8 mouse cellular contexts compared by ENCODE assay signal in genomic region chr8:79680083-79680482, GRCm38 (mm10). TPM values are rescaled to one million over a fixed set of nuclear protein-coding genes. Genes with fewer than 3 reads are reported as not detected.
A peak's percentile ranks its signal among the peaks of the same experiment; 100 is the strongest.
DNase-seq lines count a peak whose midpoint lies in the region; ATAC-seq and TF ChIP-seq lines count a peak whose summit lies in the region.
"Not testable (repeated sequence)": the region's sequence is repeated elsewhere in the genome, so short reads cannot be mapped to it uniquely, and the experiment has no call there.

No protein-coding gene starts in this region.

- not testable (repeated sequence) for TF ChIP-seq EP300 in lung, postnatal 0 days (IDR thresholded peaks at IDR 0.05)

- not testable (repeated sequence) for H3K4me1 ChIP-seq in bone marrow, adult 2 months (ENCODE audit: control insufficient read depth, insufficient read depth, low read length); heart, embryonic 13.5 days; limb, embryonic 12.5 days (replicated peaks); lung, postnatal 0 days (ENCODE audit: insufficient read depth, low read depth, low read length); neural tube, embryonic 11.5 days (ENCODE audit: control insufficient read depth, insufficient read depth, low read length); thymus, adult 2 months (replicated peaks; ENCODE audit: control insufficient read depth, insufficient read depth, low read length)

- 13% methylated on average over 10 of the region's 10 CpGs for WGBS in bone marrow, adult 2 months
- 37% methylated on average over 10 of the region's 10 CpGs for WGBS in heart, embryonic 13.5 days
- WGBS in limb, embryonic 12.5 days: 50% methylated on average over 10 of the region's 10 CpGs
- WGBS in lung, postnatal 0 days: 29% methylated on average over 10 of the region's 10 CpGs
- WGBS in neural tube, embryonic 11.5 days: 48% methylated on average over 10 of the region's 10 CpGs
- 17% methylated on average over 10 of the region's 10 CpGs for WGBS in thymus, adult 2 months

- DNase-seq in induced T-regulatory cell, adult 2 months (ENCODE audit: low read depth): peak; percentile 28
- DNase-seq in lung, postnatal 0 days (ENCODE audit: low spot score); thymus, adult 2 months: not testable (repeated sequence)
- peak; percentile 14 for DNase-seq in neural tube, embryonic 11.5 days (ENCODE audit: low spot score)

- H3K9me3 ChIP-seq in heart, embryonic 13.5 days; limb, embryonic 12.5 days; lung, postnatal 0 days (ENCODE audit: low read length); neural tube, embryonic 11.5 days (ENCODE audit: control insufficient read depth, low read length): not testable (repeated sequence)

- not testable (repeated sequence) for H3K27ac ChIP-seq in bone marrow, adult 2 months (ENCODE audit: control insufficient read depth, insufficient read depth, low read depth, low read length, poor library complexity); heart, embryonic 13.5 days (replicated peaks); limb, embryonic 12.5 days; lung, postnatal 0 days (ENCODE audit: low read length); neural tube, embryonic 11.5 days (ENCODE audit: low read depth, low read length); thymus, adult 2 months (ENCODE audit: control insufficient read depth, insufficient read depth, low read length)

- peak overlapping the region; percentile 76 for H3K9ac ChIP-seq in heart, embryonic 13.5 days
- H3K9ac ChIP-seq in limb, embryonic 12.5 days (replicated peaks); lung, postnatal 0 days (replicated peaks; ENCODE audit: low read depth); neural tube, embryonic 11.5 days (ENCODE audit: low read length): not testable (repeated sequence)

- H3K27me3 ChIP-seq in heart, embryonic 13.5 days (replicated peaks); limb, embryonic 12.5 days; lung, postnatal 0 days (replicated peaks; ENCODE audit: insufficient read depth, low read length); neural tube, embryonic 11.5 days (ENCODE audit: control insufficient read depth, insufficient read depth, low read length); thymus, adult 2 months (ENCODE audit: control insufficient read depth, insufficient read depth, low read length): not testable (repeated sequence)

- peak; percentile 71; the same call in 1 of the 2 replicates for ATAC-seq in erythroblast, adult 5-6 weeks (replicated peaks; ENCODE audit: low FRiP score, poor library complexity, severe bottlenecking)
- not testable (repeated sequence) for ATAC-seq in heart, embryonic 13.5 days (ENCODE audit: extremely low read depth, insufficient number of reproducible peaks, low FRiP score, low TSS enrichment); limb, embryonic 12.5 days (ENCODE audit: insufficient number of reproducible peaks, insufficient read depth, low FRiP score, low TSS enrichment, low read depth); lung, postnatal 0 days; neural tube, embryonic 11.5 days (ENCODE audit: insufficient read depth, low FRiP score, low TSS enrichment)

- TF ChIP-seq POLR2A in bone marrow, adult 2 months (IDR thresholded peaks at IDR 0.05; ENCODE audit: borderline replicate concordance, control insufficient read depth, low read depth, low read length); thymus, adult 2 months (IDR thresholded peaks at IDR 0.05; ENCODE audit: control insufficient read depth, extremely low read depth, insufficient read depth, low read length, poor library complexity): not testable (repeated sequence)

- peak overlapping the region; percentile 81 for H3K4me2 ChIP-seq in heart, embryonic 13.5 days
- H3K4me2 ChIP-seq in limb, embryonic 12.5 days: peak overlapping the region; percentile 67
- peak overlapping the region; percentile 65 for H3K4me2 ChIP-seq in lung, postnatal 0 days (replicated peaks; ENCODE audit: low read depth, low read length)
- H3K4me2 ChIP-seq in neural tube, embryonic 11.5 days (ENCODE audit: low read depth): not testable (repeated sequence)

- peak overlapping the region; percentile 70 for H3K4me3 ChIP-seq in bone marrow, adult 2 months (replicated peaks; ENCODE audit: control insufficient read depth, low read depth, low read length)
- H3K4me3 ChIP-seq in heart, embryonic 13.5 days: peak overlapping the region; percentile 61
- peak overlapping the region; percentile 40; the same call in 1 of the 2 replicates for H3K4me3 ChIP-seq in limb, embryonic 12.5 days (replicated peaks)
- peak overlapping the region; percentile 45; the same call in 1 of the 2 replicates for H3K4me3 ChIP-seq in lung, postnatal 0 days (ENCODE audit: low read depth, low read length)
- not testable (repeated sequence) for H3K4me3 ChIP-seq in neural tube, embryonic 11.5 days (ENCODE audit: low read depth, low read length)
- H3K4me3 ChIP-seq in thymus, adult 2 months (ENCODE audit: control insufficient read depth, insufficient read depth, low read length): peak overlapping the region; percentile 39

- TF ChIP-seq CTCF in bone marrow, adult 2 months (IDR thresholded peaks at IDR 0.05; ENCODE audit: control insufficient read depth, insufficient read depth, low read length); lung, postnatal 0 days (IDR thresholded peaks at IDR 0.05); thymus, adult 2 months (IDR thresholded peaks at IDR 0.05; ENCODE audit: borderline replicate concordance, control insufficient read depth, extremely low read depth, insufficient read depth, low read length, poor library complexity): not testable (repeated sequence)

- peaks cover 54% of the 10 kb centered on the region for H3K36me3 ChIP-seq in heart, embryonic 13.5 days
- peaks cover 30% of the 10 kb centered on the region for H3K36me3 ChIP-seq in limb, embryonic 12.5 days
- peaks cover 12% of the 10 kb centered on the region; the same call in 1 of the 2 replicates for H3K36me3 ChIP-seq in lung, postnatal 0 days (ENCODE audit: insufficient read depth, low read length)
- H3K36me3 ChIP-seq in neural tube, embryonic 11.5 days (ENCODE audit: control insufficient read depth, insufficient read depth, low read length): not testable (repeated sequence)
- peaks cover 22% of the 10 kb centered on the region for H3K36me3 ChIP-seq in thymus, adult 2 months (ENCODE audit: control insufficient read depth, insufficient read depth, low read length)

RNA-seq across cellular contexts. Expression of gene Abce1, which starts 31.5 kb away (rescaled TPM):
- 23.4 and 44.0 TPM in 2 replicates for polyA plus RNA-seq in bone marrow, adult 2 months (2011; ENCODE audit: insufficient read depth, insufficient read length, low replicate concordance, missing spikeins)
- total RNA-seq in erythroblast, adult 5-6 weeks (2015; ENCODE audit: low replicate concordance): 34.5 and 49.4 TPM in 2 replicates
- 34.0 and 44.0 TPM in 2 replicates for total RNA-seq in erythroblast, adult 5-6 weeks (2017; ENCODE audit: low replicate concordance)
- 66.7 and 72.8 TPM in 2 replicates for polyA plus RNA-seq in heart, embryonic 13.5 days (2015; fragmentation: Nextera tagmentation; extraction: Ambion mirVana)
- polyA plus RNA-seq in limb, embryonic 12.5 days (2016; fragmentation: Nextera tagmentation; extraction: Ambion mirVana): 112 and 123 TPM in 2 replicates
- polyA plus RNA-seq in lung, postnatal 0 days (2015; fragmentation: Nextera tagmentation; extraction: Ambion mirVana): 26.5 and 31.1 TPM in 2 replicates
- polyA plus RNA-seq in neural tube, embryonic 11.5 days (2014; fragmentation: Nextera tagmentation; extraction: Ambion mirVana): 135 and 144 TPM in 2 replicates
- 18.2 and 20.2 TPM in 2 replicates for polyA plus RNA-seq in thymus, adult 2 months (2012; rRNA removed)

RNA-seq across cellular contexts. Expression of gene Anapc10, which starts 31.5 kb away (rescaled TPM):
- 4.4 and 9.6 TPM in 2 replicates for polyA plus RNA-seq in bone marrow, adult 2 months (2011; ENCODE audit: insufficient read depth, insufficient read length, low replicate concordance, missing spikeins)
- 6.0 and 6.3 TPM in 2 replicates for total RNA-seq in erythroblast, adult 5-6 weeks (2015; ENCODE audit: low replicate concordance)
- 2.3 and 2.5 TPM in 2 replicates for total RNA-seq in erythroblast, adult 5-6 weeks (2017; ENCODE audit: low replicate concordance)
- 24.6 and 25.4 TPM in 2 replicates for polyA plus RNA-seq in heart, embryonic 13.5 days (2015; fragmentation: Nextera tagmentation; extraction: Ambion mirVana)
- polyA plus RNA-seq in limb, embryonic 12.5 days (2016; fragmentation: Nextera tagmentation; extraction: Ambion mirVana): 38.4 and 39.3 TPM in 2 replicates
- 29.4 and 33.7 TPM in 2 replicates for polyA plus RNA-seq in lung, postnatal 0 days (2015; fragmentation: Nextera tagmentation; extraction: Ambion mirVana)
- polyA plus RNA-seq in neural tube, embryonic 11.5 days (2014; fragmentation: Nextera tagmentation; extraction: Ambion mirVana): 37.5 and 39.0 TPM in 2 replicates
- 0.93 and 2.6 TPM in 2 replicates for polyA plus RNA-seq in thymus, adult 2 months (2012; rRNA removed)

RNA-seq across cellular contexts. Expression of gene Otud4, which starts 40.7 kb away (rescaled TPM):
- 15.0 and 27.5 TPM in 2 replicates for polyA plus RNA-seq in bone marrow, adult 2 months (2011; ENCODE audit: insufficient read depth, insufficient read length, low replicate concordance, missing spikeins)
- 14.8 and 15.6 TPM in 2 replicates for total RNA-seq in erythroblast, adult 5-6 weeks (2015; ENCODE audit: low replicate concordance)
- 21.6 and 23.8 TPM in 2 replicates for total RNA-seq in erythroblast, adult 5-6 weeks (2017; ENCODE audit: low replicate concordance)
- 12.4 and 13.3 TPM in 2 replicates for polyA plus RNA-seq in heart, embryonic 13.5 days (2015; fragmentation: Nextera tagmentation; extraction: Ambion mirVana)
- 15.8 and 19.8 TPM in 2 replicates for polyA plus RNA-seq in limb, embryonic 12.5 days (2016; fragmentation: Nextera tagmentation; extraction: Ambion mirVana)
- 8.0 and 8.7 TPM in 2 replicates for polyA plus RNA-seq in lung, postnatal 0 days (2015; fragmentation: Nextera tagmentation; extraction: Ambion mirVana)
- 25.8 and 26.5 TPM in 2 replicates for polyA plus RNA-seq in neural tube, embryonic 11.5 days (2014; fragmentation: Nextera tagmentation; extraction: Ambion mirVana)
- polyA plus RNA-seq in thymus, adult 2 months (2012; rRNA removed): 55.1 and 57.4 TPM in 2 replicates
